Mouse (Mus musculus): ENCODE results near the gene Ppp4r3b. TPM values are rescaled to one million over a fixed set of nuclear protein-coding genes. Genes with fewer than 3 reads are reported as not detected.

Gene Ppp4r3b
- 81.1 and 89.0 TPM in 2 replicates for polyA plus RNA-seq (2015; fragmentation: Nextera tagmentation; extraction: Ambion mirVana)

- no peaks in the 10 kb centered on the region for H3K27me3 ChIP-seq
- ATAC-seq (ENCODE audit: insufficient number of reproducible peaks, low FRiP score, low TSS enrichment, low read depth): peak; percentile 99
- no peaks in the 10 kb centered on the region for H3K36me3 ChIP-seq
- H3K9ac ChIP-seq: peak within 1 kb of the TSS; percentile 99
- peak within 1 kb of the TSS; percentile 98 for H3K27ac ChIP-seq (replicated peaks)
- WGBS: 0% methylated on average over 50 of the region's 50 CpGs
- no peaks in the 10 kb centered on the region for H3K9me3 ChIP-seq (replicated peaks)
- H3K4me1 ChIP-seq: peaks cover 11% of the 10 kb centered on the region; the same call in 1 of the 2 replicates
- peak within 1 kb of the TSS; percentile 97 for H3K4me3 ChIP-seq (replicated peaks)
- H3K4me2 ChIP-seq (replicated peaks): peak within 1 kb of the TSS; percentile 90
Measured at GRCm38 (mm10) chr11:29172563-29173124, at the start of gene Ppp4r3b. Gene Ppp4r3b (plus strand): TSS chr11:29172890.

GRCm38 (mm10) chr11:29129862-29130384 lies 42.8 kb upstream of the Ppp4r3b start:
- Histone ChIP-seq H3K4me3 (replicated peaks) (peak overlapping the region; percentile 93), H3K27me3 (no peaks in the 10 kb centered on the region), H3K9me3 (replicated peaks) (no peaks in the 10 kb centered on the region), H3K9ac (peak overlapping the region; percentile 92; the same call in 1 of the 2 replicates), H3K27ac (replicated peaks) (no peak overlapping the region), H3K4me1 (no peaks in the 10 kb centered on the region), H3K36me3 (peaks cover 13% of the 10 kb centered on the region), H3K4me2 (replicated peaks) (peak overlapping the region; percentile 59)
- WGBS: 51% methylated on average over 11 of the region's 11 CpGs
- peak; percentile 39; the same call in 1 of the 2 replicates for ATAC-seq (ENCODE audit: insufficient number of reproducible peaks, low FRiP score, low TSS enrichment, low read depth)

GRCm38 (mm10) chr11:29130385-29131355 lies 42.0 kb upstream of the Ppp4r3b start, which contains the start of gene Pnpt1:
Gene Pnpt1 (plus strand): TSS chr11:29130744.
- peak within 1 kb of the TSS; percentile 93 for H3K4me3 ChIP-seq (replicated peaks)
- WGBS: 4% methylated on average over 50 of the region's 50 CpGs
- ATAC-seq (ENCODE audit: insufficient number of reproducible peaks, low FRiP score, low TSS enrichment, low read depth): peak; percentile 99
- H3K9me3 ChIP-seq (replicated peaks): no peaks in the 10 kb centered on the region
- peak within 1 kb of the TSS; percentile 92 for H3K9ac ChIP-seq
- H3K27me3 ChIP-seq: no peaks in the 10 kb centered on the region
- no peaks in the 10 kb centered on the region for H3K4me1 ChIP-seq
- H3K36me3 ChIP-seq: peaks cover 14% of the 10 kb centered on the region
- peak within 1 kb of the TSS; percentile 59 for H3K4me2 ChIP-seq (replicated peaks)
- H3K27ac ChIP-seq (replicated peaks): peak within 1 kb of the TSS; percentile 65

GRCm38 (mm10) chr11:29140671-29141070 lies 32.0 kb upstream of the Ppp4r3b start:
- no peaks in the 10 kb centered on the region for H3K27me3 ChIP-seq

GRCm38 (mm10) chr11:29148901-29149300 lies 23.8 kb upstream of the Ppp4r3b start:
- H3K4me1 ChIP-seq: no peaks in the 10 kb centered on the region
- WGBS: 93% methylated on average over 2 of the region's 2 CpGs
- peaks cover 24% of the 10 kb centered on the region for H3K36me3 ChIP-seq

More at GRCm38 (mm10) chr11:29140671-29141070, 32.0 kb upstream of the Ppp4r3b start:
- Histone ChIP-seq H3K9ac (no peak overlapping the region), H3K4me1 (no peaks in the 10 kb centered on the region), H3K4me3 (replicated peaks) (no peak overlapping the region), H3K9me3 (replicated peaks) (no peaks in the 10 kb centered on the region), H3K27ac (replicated peaks) (no peak overlapping the region), H3K4me2 (replicated peaks) (no peak overlapping the region), H3K36me3 (peaks cover 21% of the 10 kb centered on the region)
- 61% methylated on average over 1 of the region's 1 CpGs for WGBS
- ATAC-seq (ENCODE audit: insufficient number of reproducible peaks, low FRiP score, low TSS enrichment, low read depth): no peak

GRCm38 (mm10) chr11:29163569-29163968 lies 9.1 kb upstream of the Ppp4r3b start:
- no peak overlapping the region for H3K27ac ChIP-seq (replicated peaks)
- H3K4me1 ChIP-seq: no peaks in the 10 kb centered on the region
- peaks cover 21% of the 10 kb centered on the region for H3K36me3 ChIP-seq
- 88% methylated on average over 4 of the region's 4 CpGs for WGBS
- no peak overlapping the region for H3K9ac ChIP-seq
- no peaks in the 10 kb centered on the region for H3K9me3 ChIP-seq (replicated peaks)
- no peak overlapping the region for H3K4me2 ChIP-seq (replicated peaks)
- ATAC-seq (ENCODE audit: insufficient number of reproducible peaks, low FRiP score, low TSS enrichment, low read depth): no peak
- H3K27me3 ChIP-seq: no peaks in the 10 kb centered on the region
- no peak overlapping the region for H3K4me3 ChIP-seq (replicated peaks)

More at GRCm38 (mm10) chr11:29148901-29149300, 23.8 kb upstream of the Ppp4r3b start:
- no peak overlapping the region for H3K9ac ChIP-seq
- H3K27ac ChIP-seq (replicated peaks): no peak overlapping the region
- ATAC-seq (ENCODE audit: insufficient number of reproducible peaks, low FRiP score, low TSS enrichment, low read depth): no peak
- H3K27me3 ChIP-seq: no peaks in the 10 kb centered on the region
- no peak overlapping the region for H3K4me2 ChIP-seq (replicated peaks)
- no peak overlapping the region for H3K4me3 ChIP-seq (replicated peaks)
- H3K9me3 ChIP-seq (replicated peaks): no peaks in the 10 kb centered on the region

- ATAC-seq (ENCODE audit: insufficient number of reproducible peaks, low FRiP score, low TSS enrichment, low read depth): 0 out of 2 replicates have a peak, but pooled peaks have one; percentile 7
- Histone ChIP-seq H3K27ac (replicated peaks) (peak overlapping the region; percentile 79), H3K4me3 (replicated peaks) (peak overlapping the region; percentile 97), H3K4me2 (replicated peaks) (peak overlapping the region; percentile 90), H3K9me3 (replicated peaks) (no peaks in the 10 kb centered on the region), H3K4me1 (peaks cover 11% of the 10 kb centered on the region; the same call in 1 of the 2 replicates), H3K36me3 (no peaks in the 10 kb centered on the region), H3K9ac (peak overlapping the region; percentile 58), H3K27me3 (no peaks in the 10 kb centered on the region)
- WGBS: 0% methylated on average over 34 of the region's 34 CpGs
Measured at GRCm38 (mm10) chr11:29171959-29172391, 715 bp upstream of the Ppp4r3b start.

- H3K27ac ChIP-seq (replicated peaks): peak overlapping the region; percentile 98
- no peaks in the 10 kb centered on the region for H3K9me3 ChIP-seq (replicated peaks)
- H3K27me3 ChIP-seq: no peaks in the 10 kb centered on the region
- H3K36me3 ChIP-seq: no peaks in the 10 kb centered on the region
- WGBS: under 1% methylated on average over 38 of the region's 38 CpGs
- peak overlapping the region; percentile 97 for H3K4me3 ChIP-seq (replicated peaks)
- peak overlapping the region; percentile 60 for H3K4me2 ChIP-seq (replicated peaks)
- peak overlapping the region; percentile 99 for H3K9ac ChIP-seq
- H3K4me1 ChIP-seq: peaks cover 11% of the 10 kb centered on the region; the same call in 1 of the 2 replicates
- peak; percentile 74 for ATAC-seq (ENCODE audit: insufficient number of reproducible peaks, low FRiP score, low TSS enrichment, low read depth)
Measured at GRCm38 (mm10) chr11:29173125-29173631, 488 bp downstream of the Ppp4r3b start.

GRCm38 (mm10) chr11:29173706-29174436 lies 1.2 kb downstream of the Ppp4r3b start:
- Histone ChIP-seq H3K36me3 (no peaks in the 10 kb centered on the region), H3K4me1 (peaks cover 11% of the 10 kb centered on the region; the same call in 1 of the 2 replicates), H3K27ac (replicated peaks) (peak overlapping the region; percentile 98), H3K9me3 (replicated peaks) (no peaks in the 10 kb centered on the region), H3K4me2 (replicated peaks) (peak overlapping the region; percentile 60), H3K9ac (peak overlapping the region; percentile 99), H3K4me3 (replicated peaks) (peak overlapping the region; percentile 97), H3K27me3 (no peaks in the 10 kb centered on the region)
- ATAC-seq (ENCODE audit: insufficient number of reproducible peaks, low FRiP score, low TSS enrichment, low read depth): no peak
- 3% methylated on average over 13 of the region's 13 CpGs for WGBS

- no peak overlapping the region for H3K27ac ChIP-seq (replicated peaks)
Measured at GRCm38 (mm10) chr11:29179319-29179718, 6.6 kb downstream of the Ppp4r3b start.

More at GRCm38 (mm10) chr11:29179319-29179718, 6.6 kb downstream of the Ppp4r3b start:
- Histone ChIP-seq H3K27me3 (no peaks in the 10 kb centered on the region), H3K9ac (no peak overlapping the region), H3K4me2 (replicated peaks) (no peak overlapping the region), H3K4me1 (no peaks in the 10 kb centered on the region), H3K9me3 (replicated peaks) (no peaks in the 10 kb centered on the region), H3K4me3 (replicated peaks) (no peak overlapping the region), H3K36me3 (peaks cover 10% of the 10 kb centered on the region; the same call in 1 of the 2 replicates)
- no peak for ATAC-seq (ENCODE audit: insufficient number of reproducible peaks, low FRiP score, low TSS enrichment, low read depth)
- WGBS: 96% methylated on average over 1 of the region's 1 CpGs
